8 mouse cellular contexts compared by ENCODE assay signal in genomic region chr13:69738461-69738971, GRCm38 (mm10). TPM values are rescaled to one million over a fixed set of nuclear protein-coding genes. Genes with fewer than 3 reads are reported as not detected.
DNase-seq lines count a peak whose midpoint lies in the region; ATAC-seq and TF ChIP-seq lines count a peak whose summit lies in the region.

No protein-coding gene starts in this region.

- peak; percentile 24 to 63 for DNase-seq in adrenal gland, adult (ENCODE audit: inconsistent age in 2 of 2, low spot score in 1 of 2)
- no peak for DNase-seq in adrenal gland, adult 8-10 months
- DNase-seq in kidney, postnatal 10 days = peak; percentile 35

- H3K9ac ChIP-seq in heart, embryonic 15.5 days = no peak overlapping the region
- H3K9ac ChIP-seq in stomach, embryonic 15.5 days = no peak overlapping the region

- H3K27ac ChIP-seq in heart, embryonic 15.5 days = no peak overlapping the region
- H3K27ac ChIP-seq in stomach, embryonic 15.5 days = no peak overlapping the region

- H3K9me3 ChIP-seq in E14TG2a.4 (ENCODE audit: low read length) = peaks cover 11% of the 10 kb centered on the region
- H3K9me3 ChIP-seq in heart, embryonic 15.5 days (replicated peaks) = no peaks in the 10 kb centered on the region
- H3K9me3 ChIP-seq in stomach, embryonic 15.5 days = no peaks in the 10 kb centered on the region

- no peaks in the 10 kb centered on the region for H3K36me3 ChIP-seq in E14TG2a.4 (ENCODE audit: insufficient read depth, low read length)
- no peaks in the 10 kb centered on the region for H3K36me3 ChIP-seq in heart, embryonic 15.5 days
- H3K36me3 ChIP-seq in stomach, embryonic 15.5 days = no peaks in the 10 kb centered on the region

- ATAC-seq in common myeloid progenitor, adult 5-6 weeks (replicated peaks; ENCODE audit: low read depth, poor library complexity, severe bottlenecking) = peak; percentile 19
- no peak for ATAC-seq in heart, embryonic 15.5 days (replicated peaks; ENCODE audit: insufficient number of reproducible peaks, insufficient read depth, low FRiP score, low read depth)
- 0 out of 2 replicates have a peak, but pooled peaks have one; percentile 46 for ATAC-seq in megakaryocyte-erythroid progenitor cell, adult 5-6 weeks (replicated peaks; ENCODE audit: low FRiP score, low TSS enrichment, poor library complexity, severe bottlenecking)
- ATAC-seq in stomach, embryonic 15.5 days (ENCODE audit: insufficient read depth, low FRiP score, low read depth) = no peak

- WGBS in heart, embryonic 15.5 days = under 1% methylated on average over 40 of the region's 40 CpGs
- under 1% methylated on average over 40 of the region's 40 CpGs for WGBS in stomach, embryonic 15.5 days

- H3K27me3 ChIP-seq in E14TG2a.4 (ENCODE audit: insufficient read depth, low read length) = peaks cover 76% of the 10 kb centered on the region
- H3K27me3 ChIP-seq in heart, embryonic 15.5 days = peaks cover 69% of the 10 kb centered on the region
- peaks cover 59% of the 10 kb centered on the region for H3K27me3 ChIP-seq in stomach, embryonic 15.5 days (replicated peaks)

- H3K4me2 ChIP-seq in heart, embryonic 15.5 days = peak overlapping the region; percentile 100
- H3K4me2 ChIP-seq in stomach, embryonic 15.5 days = peak overlapping the region; percentile 97

- H3K4me1 ChIP-seq in E14TG2a.4 (replicated peaks; ENCODE audit: low read depth, low read length) = peaks cover 20% of the 10 kb centered on the region
- H3K4me1 ChIP-seq in heart, embryonic 15.5 days (replicated peaks) = peaks cover 28% of the 10 kb centered on the region
- H3K4me1 ChIP-seq in stomach, embryonic 15.5 days = peaks cover 19% of the 10 kb centered on the region; the same call in 1 of the 2 replicates

- TF ChIP-seq CTCF in E14TG2a.4 (conservative IDR thresholded peaks at IDR 0.05; ENCODE audit: low read length) = no peak

- peak overlapping the region; percentile 83 for H3K4me3 ChIP-seq in E14TG2a.4 (replicated peaks; ENCODE audit: low read length)
- H3K4me3 ChIP-seq in heart, embryonic 15.5 days = peak overlapping the region; percentile 80
- H3K4me3 ChIP-seq in stomach, embryonic 15.5 days (replicated peaks) = peak overlapping the region; percentile 60

RNA-seq across cellular contexts. Expression of gene Ube2ql1, which starts 1.2 kb away (rescaled TPM):
- total RNA-seq in adrenal gland, adult 8-10 months (2022) = 1 to 10 TPM in 3 of 4 experiments, under 1 TPM in 1; 0.68 to 2.6 (median 1.7) TPM
- total RNA-seq in common myeloid progenitor, adult 5-6 weeks (2017) = not detected in 2 replicates
- 0.55 and 0.62 TPM in 2 replicates for polyA plus RNA-seq in heart, embryonic 15.5 days (2015; fragmentation: Nextera tagmentation; extraction: Ambion mirVana)
- not detected in 2 replicates for total RNA-seq in megakaryocyte-erythroid progenitor cell, adult 5-6 weeks (2014; fragmentation: Nextera tagmentation)
- total RNA-seq in megakaryocyte-erythroid progenitor cell, adult 5-6 weeks (2017) = not detected in 2 replicates
- polyA plus RNA-seq in stomach, embryonic 15.5 days (2015; fragmentation: Nextera tagmentation; extraction: Ambion mirVana) = 0.24 and 0.32 TPM in 2 replicates

Comparison
In these comparisons a context has a peak if more than half of its experiments do, and no peak if none do; other contexts are left out.
1. ATAC-seq: peak in common myeloid progenitor, adult 5-6 weeks (single experiment) and megakaryocyte-erythroid progenitor cell, adult 5-6 weeks (single experiment); none in heart, embryonic 15.5 days (single experiment) and stomach, embryonic 15.5 days (single experiment).
2. Peak in every context shown above with its lines, with median percentiles within 50 percentile points of each other: H3K4me3 ChIP-seq.